Mouse (Mus musculus) hindbrain, embryonic 11.5 days (tissue): ENCODE data around the gene Tnfaip2. TPM values are rescaled to one million over a fixed set of nuclear protein-coding genes. Genes with fewer than 3 reads are reported as not detected.

Experiments
- ATAC-seq: fragments of 200-750 bp; cut with Nextera tagmentation; 2 replicates; pipeline ENCODE4 v1.8.0; 2017; ENCODE audit warnings: mild to moderate bottlenecking, moderate TSS enrichment, moderate library complexity; ENCODE audit not compliant: low FRiP score
- DNase-seq: peaks from one replicate; pipeline ENCODE4 v3.0.0-alpha.2; 2015; ENCODE audit warnings: low spot score
- H3K27ac ChIP-seq: fragments of 300-500 bp; sonication (generic); 2 replicates; pipeline ENCODE4 v1.5.1; 2014; ENCODE audit warnings: mild to moderate bottlenecking, low read depth, low read length
- H3K27me3 ChIP-seq: fragments of 300-500 bp; sonication (generic); 2 replicates; pipeline ENCODE4 v1.6.1; 2014; ENCODE audit warnings: mild to moderate bottlenecking, low read length, moderate library complexity, mixed read lengths; ENCODE audit not compliant: control insufficient read depth, insufficient read depth
- H3K36me3 ChIP-seq: fragments of 300-500 bp; sonication (generic); 2 replicates; pipeline ENCODE4 v1.6.1; 2014; ENCODE audit warnings: mild to moderate bottlenecking, low read length, moderate library complexity, mixed read lengths; ENCODE audit not compliant: control insufficient read depth, insufficient read depth
- H3K4me1 ChIP-seq: fragments of 300-500 bp; sonication (generic); replicated peaks from 2 replicates; pipeline ENCODE4 v1.6.1; 2014; ENCODE audit warnings: low read length, mixed read lengths; ENCODE audit not compliant: control insufficient read depth, insufficient read depth
- H3K4me2 ChIP-seq: fragments of 300-500 bp; sonication (generic); replicated peaks from 2 replicates; pipeline ENCODE4 v1.6.1; 2014; ENCODE audit warnings: mild to moderate bottlenecking, low read depth, low read length
- H3K4me3 ChIP-seq: fragments of 300-500 bp; sonication (generic); 2 replicates; pipeline ENCODE4 v1.5.1; 2014; ENCODE audit warnings: low read depth, low read length
- H3K9ac ChIP-seq: fragments of 300-500 bp; sonication (generic); 2 replicates; pipeline ENCODE4 v1.6.1; 2014; ENCODE audit warnings: low read depth, low read length
- H3K9me3 ChIP-seq: fragments of 300-500 bp; sonication (generic); 2 replicates; pipeline ENCODE4 v1.6.1; 2016; ENCODE audit warnings: low read length; ENCODE audit not compliant: control insufficient read depth
- WGBS: fragments of 180-500 bp; shearing (Covaris S2); extraction: QIAGEN DNeasy Blood & Tissue Kit; methylation state at CpG from one replicate; pipeline ENCODE4 v1.1.7; 2014; 5-methylcytosine and 5-hydroxymethylcytosine counted together
- polyA plus RNA-seq: library from polyadenylated mRNA; unstranded; fragments of >200 nt; fragmentation: Nextera tagmentation; extraction: Ambion mirVana; gene quantifications from 2 replicates; pipeline ENCODE4 v1.2.1, GENCODE M21; 2014

Gene Tnfaip2
- polyA plus RNA-seq, 1 experiment from 2014 or later: 1.9 TPM

GRCm38 (mm10) chr12:111425258-111425657 is 17.0 kb upstream of the Tnfaip2 start:
- H3K4me1 ChIP-seq: peaks cover under 1% of the 10 kb centered on the region; the same call in 1 of the 2 replicates
- WGBS: 3% methylated on average over 15 of the region's 15 CpGs
- H3K27me3 ChIP-seq: peaks cover 81% of the 10 kb centered on the region
- no peak overlapping the region for H3K4me2 ChIP-seq
- H3K9ac ChIP-seq: no peak overlapping the region
- no peaks in the 10 kb centered on the region for H3K36me3 ChIP-seq
- ATAC-seq (peak; percentile 21; the same call in 1 of the 2 replicates), DNase-seq (peak; percentile 92)
- no peaks in the 10 kb centered on the region for H3K9me3 ChIP-seq
- no peak overlapping the region for H3K27ac ChIP-seq
- no peak overlapping the region for H3K4me3 ChIP-seq

DNA sequence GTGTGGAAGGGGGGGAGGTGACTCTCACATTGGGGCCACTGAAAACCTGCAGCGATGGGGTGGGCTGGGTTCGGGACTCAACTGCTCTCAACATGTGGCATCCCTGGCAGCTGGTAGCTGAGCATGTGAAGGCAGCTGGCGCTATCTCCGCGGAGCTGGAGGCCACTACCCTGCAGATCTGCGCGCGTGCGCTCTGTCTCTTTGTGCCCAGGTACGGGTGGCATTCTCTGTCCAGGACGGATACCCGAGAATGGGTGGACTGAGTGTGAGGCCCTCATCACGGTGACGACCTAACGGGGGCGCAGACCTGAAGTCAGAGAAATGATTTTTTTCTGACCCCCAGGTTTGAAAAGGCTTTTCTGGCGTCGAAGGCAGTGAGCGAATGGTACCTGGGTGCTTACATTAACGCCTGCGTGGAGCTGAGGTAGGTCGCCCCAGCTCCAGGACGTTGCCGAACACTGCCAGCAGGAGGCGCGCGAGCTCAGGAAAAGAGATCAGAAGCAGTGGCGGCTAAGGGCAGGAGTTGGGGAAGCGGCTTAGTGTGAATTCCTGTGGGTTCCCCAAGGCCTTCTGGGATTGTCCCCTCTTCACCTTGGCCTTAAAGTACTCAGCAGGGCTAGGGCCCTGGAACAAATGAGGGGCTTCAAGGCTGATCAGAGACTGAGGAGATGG is 16.3 kb upstream of the Tnfaip2 start:
- H3K4me3 ChIP-seq: no peak overlapping the region
- no peak overlapping the region for H3K4me2 ChIP-seq
- H3K36me3 ChIP-seq: no peaks in the 10 kb centered on the region
- H3K27me3 ChIP-seq: peaks cover 87% of the 10 kb centered on the region
- peak; percentile 47; the same call in 1 of the 2 replicates for ATAC-seq
- H3K4me1 ChIP-seq: peaks cover 5% of the 10 kb centered on the region; the same call in 1 of the 2 replicates
- WGBS: 19% methylated on average over 29 of the region's 29 CpGs
- H3K9ac ChIP-seq: no peak overlapping the region
- no peak overlapping the region for H3K27ac ChIP-seq
- no peaks in the 10 kb centered on the region for H3K9me3 ChIP-seq
- peak; percentile 94 for DNase-seq

- Histone ChIP-seq H3K4me3 (no peak overlapping the region), H3K27me3 (peaks cover 86% of the 10 kb centered on the region), H3K4me2 (no peak overlapping the region), H3K4me1 (peaks cover 5% of the 10 kb centered on the region; the same call in 1 of the 2 replicates), H3K36me3 (no peaks in the 10 kb centered on the region), H3K9me3 (no peaks in the 10 kb centered on the region), H3K27ac (no peak overlapping the region), H3K9ac (no peak overlapping the region)
- WGBS: 46% methylated on average over 12 of the region's 12 CpGs
- DNase-seq: no peak
- ATAC-seq: no peak
These were observed 14.7 kb upstream of the Tnfaip2 start for GRCm38 (mm10) chr12:111427438-111428113.

DNA sequence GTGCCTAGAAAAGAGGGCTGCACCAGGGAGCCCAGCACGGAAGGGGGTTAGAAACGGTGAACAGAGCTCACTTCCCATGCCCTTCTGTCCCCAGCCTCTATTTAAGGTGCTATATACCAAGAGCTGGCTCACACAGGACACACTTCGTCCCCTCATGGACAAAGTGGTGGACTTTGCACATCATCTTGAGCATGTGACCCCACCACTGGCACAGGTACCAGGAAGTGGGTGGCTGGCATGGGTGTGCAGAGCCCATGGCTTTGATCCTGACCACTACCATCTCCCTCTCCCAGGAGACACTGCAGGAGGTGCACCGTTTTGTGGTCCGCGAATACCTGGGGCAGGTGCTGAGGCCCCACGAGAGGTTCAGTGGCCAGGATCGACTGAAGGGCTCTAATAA is 13.9 kb upstream of the Tnfaip2 start:
- Histone ChIP-seq H3K36me3 (no peaks in the 10 kb centered on the region), H3K9ac (no peak overlapping the region), H3K27ac (no peak overlapping the region), H3K9me3 (no peaks in the 10 kb centered on the region), H3K4me1 (peaks cover 5% of the 10 kb centered on the region; the same call in 1 of the 2 replicates), H3K4me3 (no peak overlapping the region), H3K4me2 (no peak overlapping the region), H3K27me3 (peaks cover 78% of the 10 kb centered on the region)
- no peak for DNase-seq
- WGBS: 20% methylated on average over 8 of the region's 8 CpGs
- no peak for ATAC-seq

DNA sequence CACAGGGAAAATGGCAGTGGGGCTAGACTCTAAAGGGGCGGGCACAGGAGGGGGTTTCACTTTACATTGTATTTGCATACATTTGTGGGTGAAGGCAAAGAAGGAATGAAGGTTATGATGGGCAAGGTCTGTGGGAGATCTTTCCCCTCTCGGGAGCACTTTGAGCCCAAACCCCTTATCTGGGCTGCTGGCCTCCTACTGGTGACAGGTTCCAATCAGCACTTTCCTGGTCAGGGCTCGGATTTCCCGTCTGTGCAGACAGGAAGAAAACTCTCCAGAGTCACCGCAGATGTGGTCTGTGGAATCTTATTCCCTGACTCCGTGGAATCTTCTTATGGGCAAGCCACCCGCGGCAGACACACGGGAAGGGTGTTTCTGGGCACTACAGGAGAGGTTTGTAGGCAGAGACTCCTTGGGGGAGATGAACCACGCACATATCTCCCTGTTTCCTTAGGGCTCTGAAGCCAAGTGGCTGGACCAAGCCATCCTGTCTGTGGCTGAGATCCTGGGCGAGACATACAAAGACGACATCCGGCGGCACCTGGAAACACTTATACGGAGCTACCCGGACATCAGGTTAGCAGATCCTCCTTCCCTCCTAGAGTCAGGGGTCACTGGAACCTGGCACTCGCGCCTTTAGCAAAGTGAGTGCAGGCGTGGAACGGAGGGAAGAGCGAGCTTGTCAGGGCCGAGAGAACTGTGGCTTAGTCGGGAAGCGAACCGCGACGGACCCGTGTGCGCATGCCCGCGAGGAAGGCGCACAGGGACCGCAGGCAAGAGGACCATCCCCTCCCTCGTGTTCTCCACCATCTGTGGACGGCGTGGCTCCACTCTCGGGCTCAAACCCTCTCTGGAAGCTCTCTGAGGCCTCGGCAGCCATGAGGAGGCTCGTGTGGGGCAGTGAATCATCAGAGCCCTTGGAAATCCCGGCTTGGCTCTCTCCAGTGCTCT is 13.0 kb upstream of the Tnfaip2 start:
- Histone ChIP-seq H3K9ac (peak overlapping the region; percentile 64), H3K27ac (no peak overlapping the region), H3K27me3 (peaks cover 69% of the 10 kb centered on the region), H3K9me3 (no peaks in the 10 kb centered on the region), H3K4me3 (peak overlapping the region; percentile 35), H3K36me3 (no peaks in the 10 kb centered on the region), H3K4me2 (peak overlapping the region; percentile 66), H3K4me1 (peaks cover 5% of the 10 kb centered on the region; the same call in 1 of the 2 replicates)
- 1% methylated on average over 40 of the region's 40 CpGs for WGBS
- ATAC-seq (0 out of 2 replicates have a peak, but pooled peaks have one; percentile 29), DNase-seq (peak; percentile 74)

DNA sequence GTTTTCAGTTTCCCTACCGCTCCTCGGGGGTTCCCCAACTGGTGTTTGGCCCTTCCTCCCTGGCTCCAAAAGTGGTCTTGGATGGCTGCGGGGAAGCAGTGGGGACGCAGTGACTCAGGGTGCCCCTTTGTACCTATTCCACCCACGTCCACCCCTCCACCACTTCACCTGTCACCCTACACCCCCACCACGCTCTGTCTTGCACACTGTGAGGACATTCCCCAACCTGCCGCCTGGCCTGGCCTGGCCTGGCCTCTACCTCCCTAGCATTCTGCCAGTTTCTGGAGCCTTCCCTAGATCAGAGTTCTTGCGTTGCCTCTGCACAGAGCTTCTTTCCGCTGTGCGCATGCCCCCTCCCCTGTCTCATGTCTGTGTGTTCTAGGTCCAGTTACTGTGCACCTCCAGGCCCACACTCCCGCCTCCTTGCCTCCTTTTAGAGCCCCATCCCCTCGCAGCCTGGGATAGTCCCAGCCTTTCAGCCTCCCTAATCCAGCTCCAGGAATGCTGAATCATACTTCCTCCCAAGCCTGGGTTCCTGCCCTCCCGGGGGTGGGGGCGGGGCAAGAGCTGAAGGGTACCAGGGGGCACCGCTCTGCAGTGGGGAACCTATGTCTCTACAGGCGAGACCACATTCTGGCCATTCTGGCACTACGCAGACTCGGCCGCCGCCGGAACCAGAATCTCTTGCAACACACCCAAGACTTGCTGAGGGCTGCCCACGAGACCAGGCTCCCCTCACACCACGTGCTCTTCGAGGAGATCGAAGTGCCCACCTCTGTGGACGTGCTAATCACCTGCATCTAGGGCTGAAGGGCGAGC is 12.0 kb upstream of the Tnfaip2 start:
- DNase-seq: no peak
- H3K4me2 ChIP-seq: peak overlapping the region; percentile 66
- no peak overlapping the region for H3K27ac ChIP-seq
- peak overlapping the region; percentile 35; the same call in 1 of the 2 replicates for H3K4me3 ChIP-seq
- no peaks in the 10 kb centered on the region for H3K9me3 ChIP-seq
- no peak for ATAC-seq
- H3K27me3 ChIP-seq: peaks cover 62% of the 10 kb centered on the region
- peaks cover 5% of the 10 kb centered on the region; the same call in 1 of the 2 replicates for H3K4me1 ChIP-seq
- WGBS: 7% methylated on average over 27 of the region's 27 CpGs
- H3K9ac ChIP-seq: peak overlapping the region; percentile 16; the same call in 1 of the 2 replicates
- no peaks in the 10 kb centered on the region for H3K36me3 ChIP-seq

- Histone ChIP-seq H3K4me3 (no peak overlapping the region), H3K27me3 (peaks cover 55% of the 10 kb centered on the region), H3K9me3 (no peaks in the 10 kb centered on the region), H3K4me2 (no peak overlapping the region), H3K4me1 (peaks cover 5% of the 10 kb centered on the region; the same call in 1 of the 2 replicates), H3K27ac (no peak overlapping the region), H3K36me3 (no peaks in the 10 kb centered on the region), H3K9ac (no peak overlapping the region)
- no peak for ATAC-seq
- WGBS: 25% methylated on average over 14 of the region's 14 CpGs
- no peak for DNase-seq
These were observed 11.1 kb upstream of the Tnfaip2 start for GRCm38 (mm10) chr12:111430868-111431817.
